ENCODE assay signal across 9 mouse cellular contexts in genomic region chr16:89960186-89960878, GRCm38 (mm10).
DNase-seq lines count a peak whose midpoint lies in the region; ATAC-seq and TF ChIP-seq lines count a peak whose summit lies in the region.
"Had no signal": no experiment of that assay in that cellular context is flagged by ENCODE, and none has a peak within 500 bp of the region (broad histone marks: within the 10 kb centered on the region; RNA-seq: fewer than 3 reads in every experiment).

No protein-coding gene starts in this region.

- H3K4me3 ChIP-seq in forebrain, embryonic 16.5 days (replicated peaks; ENCODE audit: low read length) = peak overlapping the region; percentile 41
- peak overlapping the region; percentile 45 for H3K4me3 ChIP-seq in lung, embryonic 14.5 days (ENCODE audit: low read depth, low read length)
- H3K4me3 ChIP-seq: erythroblast, embryonic 14.5 days had no signal

- H3K4me1 ChIP-seq in forebrain, embryonic 16.5 days (replicated peaks; ENCODE audit: control insufficient read depth, insufficient read depth, low read length) = peaks cover 18% of the 10 kb centered on the region
- H3K4me1 ChIP-seq in lung, embryonic 14.5 days (ENCODE audit: insufficient read depth) = peaks cover 11% of the 10 kb centered on the region; the same call in 1 of the 2 replicates

- H3K9ac ChIP-seq in forebrain, embryonic 16.5 days (replicated peaks; ENCODE audit: low read depth, low read length) = peak overlapping the region; percentile 47
- peak overlapping the region; percentile 50 for H3K9ac ChIP-seq in lung, embryonic 14.5 days

- H3K27ac ChIP-seq in forebrain, embryonic 16.5 days (ENCODE audit: low read length) = no peak overlapping the region
- peak overlapping the region; percentile 24; the same call in 1 of the 2 replicates for H3K27ac ChIP-seq in lung, embryonic 14.5 days (ENCODE audit: low read depth)

- peak; percentile 78 for ATAC-seq in forebrain, embryonic 16.5 days
- ATAC-seq in lung, embryonic 14.5 days (ENCODE audit: insufficient read depth) = peak; percentile 68
- ATAC-seq in megakaryocyte-erythroid progenitor cell, adult 5-6 weeks (replicated peaks; ENCODE audit: low FRiP score, low TSS enrichment, poor library complexity, severe bottlenecking) = no peak

- under 1% methylated on average over 33 of the region's 33 CpGs for WGBS in forebrain, embryonic 16.5 days
- WGBS in lung, embryonic 14.5 days = under 1% methylated on average over 33 of the region's 33 CpGs

- intact Hi-C loops in heart, postnatal 14 days (cut with DNase I) = no loop called here

- DNase-seq in Muller cell, postnatal 12 days (ENCODE audit: inconsistent ontology term) = peak; percentile 78
- DNase-seq in cerebellum, adult 11 months = peak; percentile 64
- DNase-seq in heart, postnatal 14 days = peak; percentile 59 to 62
- DNase-seq in layer of hippocampus, adult 8-10 months (ENCODE audit: low spot score in 2 of 2) = peak; percentile 51 to 65
- DNase-seq in lung, embryonic 14.5 days = peak; percentile 77
- peak; percentile 36 for DNase-seq in ovary, adult 18-20 months (ENCODE audit: low spot score)

- peak overlapping the region; percentile 81 for H3K4me2 ChIP-seq in forebrain, embryonic 16.5 days (ENCODE audit: low read length)
- peak overlapping the region; percentile 81 for H3K4me2 ChIP-seq in lung, embryonic 14.5 days

- TF ChIP-seq CTCF in lung, embryonic 14.5 days (IDR thresholded peaks at IDR 0.05; ENCODE audit: low read depth) = no peak

- no peaks in the 10 kb centered on the region for H3K36me3 ChIP-seq in forebrain, embryonic 16.5 days (ENCODE audit: control insufficient read depth, insufficient read depth)
- H3K36me3 ChIP-seq in lung, embryonic 14.5 days (ENCODE audit: insufficient read depth) = no peaks in the 10 kb centered on the region

- H3K27me3 ChIP-seq in forebrain, embryonic 16.5 days (replicated peaks; ENCODE audit: control insufficient read depth, insufficient read depth, low read length) = no peaks in the 10 kb centered on the region
- no peaks in the 10 kb centered on the region for H3K27me3 ChIP-seq in lung, embryonic 14.5 days (ENCODE audit: insufficient read depth, low read length)

- no peaks in the 10 kb centered on the region for H3K9me3 ChIP-seq in forebrain, embryonic 16.5 days (ENCODE audit: control insufficient read depth, low read length)
- H3K9me3 ChIP-seq in lung, embryonic 14.5 days (ENCODE audit: low read depth, low read length) = no peaks in the 10 kb centered on the region
